Comparison of ENCODE assay signal across 8 mouse cellular contexts in the genomic region with DNA sequence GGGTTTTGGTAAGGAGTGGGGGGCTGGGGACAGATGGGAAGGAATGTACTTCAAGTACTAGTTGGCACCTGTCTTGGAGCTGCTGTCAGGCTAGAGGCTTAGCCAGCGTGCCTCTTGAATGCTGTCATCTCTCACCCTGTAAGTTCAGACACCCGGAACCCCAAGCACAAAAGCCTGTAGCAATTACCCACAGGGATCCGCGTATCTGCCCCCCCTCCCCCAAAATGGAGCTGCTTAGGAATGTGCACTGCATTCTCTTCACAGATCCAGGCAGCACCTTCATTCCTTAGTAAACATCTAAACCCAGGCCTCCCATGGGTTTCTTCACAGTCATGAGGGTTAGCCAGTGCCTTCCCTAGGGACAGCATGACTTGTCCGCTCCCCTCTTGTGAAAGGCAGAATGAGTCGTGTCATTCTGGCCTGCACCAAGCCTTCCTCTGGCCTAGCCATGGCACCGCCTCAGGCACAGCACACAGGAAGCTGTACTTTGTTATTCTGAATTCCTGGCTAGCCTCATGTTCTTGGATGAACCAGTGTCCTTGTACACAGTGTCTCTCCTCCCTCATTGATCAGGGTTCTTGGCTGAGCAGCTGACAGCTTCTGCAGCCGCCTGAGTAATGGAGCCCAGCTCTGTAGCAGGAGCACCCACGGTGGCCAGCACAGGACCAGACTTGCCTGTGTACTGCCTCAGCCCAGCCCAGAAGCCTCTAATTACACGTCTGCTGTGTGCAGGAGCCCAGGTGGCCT. TPM values are rescaled to one million over a fixed set of nuclear protein-coding genes. Genes with fewer than 3 reads are reported as not detected.
DNase-seq lines count a peak whose midpoint lies in the region; ATAC-seq and TF ChIP-seq lines count a peak whose summit lies in the region.
"Had no signal": no experiment of that assay in that cellular context is flagged by ENCODE, and none has a peak within 500 bp of the region (broad histone marks: within the 10 kb centered on the region; RNA-seq: fewer than 3 reads in every experiment).

No protein-coding gene starts in this region.

- peak overlapping the region; percentile 60; the same call in 1 of the 2 replicates for H3K4me3 ChIP-seq in E14TG2a.4 (replicated peaks; ENCODE audit: low read length)
- H3K4me3 ChIP-seq in hindbrain, embryonic 11.5 days (ENCODE audit: low read depth, low read length) = no peak overlapping the region
- no peak overlapping the region for H3K4me3 ChIP-seq in limb, embryonic 11.5 days (ENCODE audit: low read depth, low read length)
- no peak overlapping the region for H3K4me3 ChIP-seq in neural tube, embryonic 12.5 days
- H3K4me3 ChIP-seq: erythroblast, embryonic 14.5 days had no signal

- 0 out of 2 replicates have a peak, but pooled peaks have one; percentile 35 for ATAC-seq in hindbrain, embryonic 11.5 days (ENCODE audit: low FRiP score)
- ATAC-seq in limb, embryonic 11.5 days (ENCODE audit: insufficient number of reproducible peaks, low FRiP score, low TSS enrichment, low read depth) = peak; percentile 73; the same call in 1 of the 2 replicates
- peak; percentile 63 for ATAC-seq in neural tube, embryonic 12.5 days (ENCODE audit: low FRiP score, low read depth)

- peaks cover 33% of the 10 kb centered on the region for H3K36me3 ChIP-seq in E14TG2a.4 (ENCODE audit: insufficient read depth, low read length)
- H3K36me3 ChIP-seq in hindbrain, embryonic 11.5 days (ENCODE audit: control insufficient read depth, insufficient read depth, low read length) = no peaks in the 10 kb centered on the region
- peaks cover 5% of the 10 kb centered on the region for H3K36me3 ChIP-seq in limb, embryonic 11.5 days (ENCODE audit: control insufficient read depth, insufficient read depth, low read length)
- H3K36me3 ChIP-seq in neural tube, embryonic 12.5 days = peaks cover 31% of the 10 kb centered on the region

- WGBS in hindbrain, embryonic 11.5 days = 33% methylated on average over 10 of the region's 10 CpGs
- 32% methylated on average over 10 of the region's 10 CpGs for WGBS in limb, embryonic 11.5 days
- WGBS in neural tube, embryonic 12.5 days = 32% methylated on average over 10 of the region's 10 CpGs

- no peaks in the 10 kb centered on the region for H3K9me3 ChIP-seq in E14TG2a.4 (ENCODE audit: low read length)
- no peaks in the 10 kb centered on the region for H3K9me3 ChIP-seq in hindbrain, embryonic 11.5 days (ENCODE audit: control insufficient read depth, low read length)
- no peaks in the 10 kb centered on the region for H3K9me3 ChIP-seq in limb, embryonic 11.5 days (ENCODE audit: control insufficient read depth, low read length)
- no peaks in the 10 kb centered on the region for H3K9me3 ChIP-seq in neural tube, embryonic 12.5 days

- DNase-seq in NIH3T3 (ENCODE audit: low read depth) = peak; percentile 75
- peak; percentile 99 for DNase-seq in fat pad, adult 2 months (ENCODE audit: extremely low read depth, low read depth, low spot score)
- DNase-seq in hindbrain, embryonic 11.5 days (ENCODE audit: low spot score) = peak; percentile 30
- peak; percentile 45 for DNase-seq in limb, embryonic 11.5 days (ENCODE audit: low spot score)
- no peak for DNase-seq in thymus, postnatal 4 days

- H3K9ac ChIP-seq in hindbrain, embryonic 11.5 days (ENCODE audit: low read depth, low read length) = no peak overlapping the region
- H3K9ac ChIP-seq in limb, embryonic 11.5 days (ENCODE audit: low read length) = no peak overlapping the region
- H3K9ac ChIP-seq in neural tube, embryonic 12.5 days = 0 out of 2 replicates have a peak overlapping the region, but pooled peaks have one; percentile 33

- peak overlapping the region; percentile 14; the same call in 1 of the 2 replicates for H3K27ac ChIP-seq in hindbrain, embryonic 11.5 days (ENCODE audit: low read depth, low read length)
- peak overlapping the region; percentile 44 for H3K27ac ChIP-seq in limb, embryonic 11.5 days (replicated peaks; ENCODE audit: low read depth, low read length)
- peak overlapping the region; percentile 53; the same call in 1 of the 2 replicates for H3K27ac ChIP-seq in neural tube, embryonic 12.5 days

- no peaks in the 10 kb centered on the region for H3K27me3 ChIP-seq in E14TG2a.4 (ENCODE audit: insufficient read depth, low read length)
- no peaks in the 10 kb centered on the region for H3K27me3 ChIP-seq in hindbrain, embryonic 11.5 days (ENCODE audit: control insufficient read depth, insufficient read depth, low read length)
- no peaks in the 10 kb centered on the region for H3K27me3 ChIP-seq in limb, embryonic 11.5 days (ENCODE audit: control insufficient read depth, insufficient read depth, low read length)
- H3K27me3 ChIP-seq in neural tube, embryonic 12.5 days (replicated peaks) = no peaks in the 10 kb centered on the region

- H3K4me2 ChIP-seq in hindbrain, embryonic 11.5 days (replicated peaks; ENCODE audit: low read depth, low read length) = no peak overlapping the region
- no peak overlapping the region for H3K4me2 ChIP-seq in limb, embryonic 11.5 days (ENCODE audit: low read depth, severe bottlenecking)
- no peak overlapping the region for H3K4me2 ChIP-seq in neural tube, embryonic 12.5 days (replicated peaks)

- peaks cover 69% of the 10 kb centered on the region for H3K4me1 ChIP-seq in E14TG2a.4 (replicated peaks; ENCODE audit: low read depth, low read length)
- H3K4me1 ChIP-seq in hindbrain, embryonic 11.5 days (replicated peaks; ENCODE audit: control insufficient read depth, insufficient read depth, low read length) = peaks cover 7% of the 10 kb centered on the region
- peaks cover 22% of the 10 kb centered on the region for H3K4me1 ChIP-seq in limb, embryonic 11.5 days (ENCODE audit: control insufficient read depth, insufficient read depth, low read length)
- peaks cover 21% of the 10 kb centered on the region for H3K4me1 ChIP-seq in neural tube, embryonic 12.5 days

- TF ChIP-seq CTCF in E14TG2a.4 (conservative IDR thresholded peaks at IDR 0.05; ENCODE audit: low read length) = no peak

RNA-seq across cellular contexts. Expression of a gene that starts 17.8 kb away (rescaled TPM):
- polyA plus RNA-seq in hindbrain, embryonic 11.5 days (2014; fragmentation: Nextera tagmentation; extraction: Ambion mirVana) = 34.0 and 36.7 TPM in 2 replicates
- 33.2 and 34.7 TPM in 2 replicates for polyA plus RNA-seq in limb, embryonic 11.5 days (2014; fragmentation: Nextera tagmentation; extraction: Ambion mirVana)
- 56.1 and 60.3 TPM in 2 replicates for polyA plus RNA-seq in neural tube, embryonic 12.5 days (2016; fragmentation: Nextera tagmentation; extraction: Ambion mirVana)
- polyA plus RNA-seq: erythroblast, embryonic 14.5 days had no signal

RNA-seq across cellular contexts. Expression of a gene that starts 42.7 kb away (rescaled TPM):
- polyA plus RNA-seq in hindbrain, embryonic 11.5 days (2014; fragmentation: Nextera tagmentation; extraction: Ambion mirVana) = 406 and 416 TPM in 2 replicates
- 486 and 501 TPM in 2 replicates for polyA plus RNA-seq in limb, embryonic 11.5 days (2014; fragmentation: Nextera tagmentation; extraction: Ambion mirVana)
- 371 and 380 TPM in 2 replicates for polyA plus RNA-seq in neural tube, embryonic 12.5 days (2016; fragmentation: Nextera tagmentation; extraction: Ambion mirVana)

RNA-seq across cellular contexts. Expression of a gene that starts 42.8 kb away (rescaled TPM):
- 0.21 TPM in 1 of 2 replicates, not detected in the other for polyA plus RNA-seq in hindbrain, embryonic 11.5 days (2014; fragmentation: Nextera tagmentation; extraction: Ambion mirVana)
- polyA plus RNA-seq in limb, embryonic 11.5 days (2014; fragmentation: Nextera tagmentation; extraction: Ambion mirVana) = 0.69 and 0.72 TPM in 2 replicates
- polyA plus RNA-seq in neural tube, embryonic 12.5 days (2016; fragmentation: Nextera tagmentation; extraction: Ambion mirVana) = 0.29 and 0.83 TPM in 2 replicates
- polyA plus RNA-seq: erythroblast, embryonic 14.5 days had no signal
